Mouse (Mus musculus) heart, embryonic 13.5 days (tissue): ENCODE measurements around the gene Gbp2b. TPM values are rescaled to one million over a fixed set of nuclear protein-coding genes. Genes with fewer than 3 reads are reported as not detected.
A peak's percentile ranks its signal among the peaks of the same experiment; 100 is the strongest.
"Not testable (repeated sequence)": the region's sequence is repeated elsewhere in the genome, so short reads cannot be mapped to it uniquely, and the experiment has no call there.

Source experiments
- ATAC-seq: fragments of 200-750 bp; cut with Nextera tagmentation; 2 replicates; pipeline ENCODE4 v1.8.0; 2017; ENCODE audit warnings: moderate TSS enrichment; ENCODE audit not compliant: insufficient number of reproducible peaks, low FRiP score, low TSS enrichment; ENCODE audit errors: extremely low read depth
- H3K27ac ChIP-seq: fragments of 300-500 bp; sonication (generic); replicated peaks from 2 replicates; pipeline ENCODE4 v1.5.1; 2015; ENCODE audit warnings: moderate library complexity, mild to moderate bottlenecking, inconsistent platforms
- H3K27me3 ChIP-seq: fragments of 300-500 bp; sonication (generic); replicated peaks from 2 replicates; pipeline ENCODE4 v1.6.1; 2015; ENCODE audit warnings: mild to moderate bottlenecking, inconsistent platforms
- H3K36me3 ChIP-seq: fragments of 300-500 bp; sonication (generic); 2 replicates; pipeline ENCODE4 v1.6.1; 2015; ENCODE audit warnings: mild to moderate bottlenecking, inconsistent platforms
- H3K4me1 ChIP-seq: fragments of 300-500 bp; sonication (generic); 2 replicates; pipeline ENCODE4 v1.6.1; 2015; ENCODE audit warnings: inconsistent platforms
- H3K4me2 ChIP-seq: fragments of 300-500 bp; sonication (generic); 2 replicates; pipeline ENCODE4 v1.6.1; 2015; ENCODE audit warnings: inconsistent platforms, mild to moderate bottlenecking, moderate library complexity
- H3K4me3 ChIP-seq: fragments of 300-500 bp; sonication (generic); 2 replicates; pipeline ENCODE4 v1.5.1; 2015; ENCODE audit warnings: moderate library complexity, mild to moderate bottlenecking, inconsistent platforms
- H3K9ac ChIP-seq: fragments of 300-500 bp; sonication (generic); 2 replicates; pipeline ENCODE4 v1.6.1; 2015; ENCODE audit warnings: inconsistent platforms, mild to moderate bottlenecking, moderate library complexity
- H3K9me3 ChIP-seq: fragments of 300-500 bp; sonication (generic); 2 replicates; pipeline ENCODE4 v1.6.1; 2016; ENCODE audit warnings: inconsistent platforms
- WGBS: fragments of 180-500 bp; shearing (Covaris S2); methylation state at CpG from one replicate; pipeline ENCODE4 v1.1.7; 2015; ENCODE audit warnings: mixed read lengths; 5-methylcytosine and 5-hydroxymethylcytosine counted together
- microRNA-seq: library from miRNA; unstranded; fragments of <30 nt; microRNA quantifications from one replicate; pipeline ENCODE4, GENCODE M21; 2016
- polyA plus RNA-seq: library from polyadenylated mRNA; unstranded; fragments of >200 nt; fragmentation: Nextera tagmentation; extraction: Ambion mirVana; gene quantifications from 2 replicates; pipeline ENCODE4 v1.2.1, GENCODE M21; 2015

The Gbp2b gene
- polyA plus RNA-seq, 1 experiment from 2014 or later = not detected

GRCm38 (mm10) chr3:142620956-142621562, 26.4 kb downstream of the Gbp2b start:
- 0 out of 2 replicates have a peak overlapping the region, but pooled peaks have one; percentile 29 for H3K27ac ChIP-seq
- H3K4me3 ChIP-seq = peak overlapping the region; percentile 42
- H3K4me1 ChIP-seq = peaks cover 12% of the 10 kb centered on the region
- no peaks in the 10 kb centered on the region for H3K27me3 ChIP-seq
- H3K9me3 ChIP-seq = no peaks in the 10 kb centered on the region
- 42% methylated on average over 3 of the region's 3 CpGs for WGBS
- H3K9ac ChIP-seq = peak overlapping the region; percentile 50; the same call in 1 of the 2 replicates
- H3K36me3 ChIP-seq = no peaks in the 10 kb centered on the region
- no peak for ATAC-seq
- peak overlapping the region; percentile 66 for H3K4me2 ChIP-seq

- 69% methylated on average over 8 of the region's 8 CpGs for WGBS
- Histone ChIP-seq H3K4me3 (no peak overlapping the region), H3K27me3 (no peaks in the 10 kb centered on the region), H3K4me2 (no peak overlapping the region), H3K9me3 (no peaks in the 10 kb centered on the region), H3K36me3 (no peaks in the 10 kb centered on the region), H3K9ac (no peak overlapping the region), H3K4me1 (peaks cover 3% of the 10 kb centered on the region; the same call in 1 of the 2 replicates), H3K27ac (no peak overlapping the region)
- no peak for ATAC-seq
These were observed 35.7 kb downstream of the Gbp2b start for GRCm38 (mm10) chr3:142630385-142630784.

GRCm38 (mm10) chr3:142640201-142640600, 45.6 kb downstream of the Gbp2b start:
- peaks cover 6% of the 10 kb centered on the region; the same call in 1 of the 2 replicates for H3K4me1 ChIP-seq
- ATAC-seq = no peak; the same call in 1 of the 2 replicates
- no peaks in the 10 kb centered on the region for H3K36me3 ChIP-seq
- H3K4me3 ChIP-seq = peak overlapping the region; percentile 11; the same call in 1 of the 2 replicates
- peak overlapping the region; percentile 58 for H3K4me2 ChIP-seq
- no peaks in the 10 kb centered on the region for H3K9me3 ChIP-seq
- H3K9ac ChIP-seq = no peak overlapping the region
- no peak overlapping the region for H3K27ac ChIP-seq
- WGBS = 5% methylated on average over 9 of the region's 9 CpGs
- no peaks in the 10 kb centered on the region for H3K27me3 ChIP-seq

- not testable (repeated sequence) for H3K4me2 ChIP-seq, H3K27ac ChIP-seq, H3K4me1 ChIP-seq, H3K9me3 ChIP-seq, H3K36me3 ChIP-seq, H3K9ac ChIP-seq, H3K27me3 ChIP-seq, H3K4me3 ChIP-seq, ATAC-seq
- WGBS = 9% methylated on average over 2 of the region's 2 CpGs
These were observed 51.3 kb downstream of the Gbp2b start for GRCm38 (mm10) chr3:142645949-142646348.

GRCm38 (mm10) chr3:142647836-142648235, 53.2 kb downstream of the Gbp2b start:
- H3K27me3 ChIP-seq, H3K4me2 ChIP-seq, H3K4me3 ChIP-seq, H3K36me3 ChIP-seq, H3K9me3 ChIP-seq, H3K4me1 ChIP-seq, ATAC-seq, H3K27ac ChIP-seq, H3K9ac ChIP-seq: not testable (repeated sequence)
- 61% methylated on average over 7 of the region's 7 CpGs for WGBS

- WGBS = 40% methylated on average over 2 of the region's 2 CpGs
- no peak overlapping the region for H3K9ac ChIP-seq
- H3K4me2 ChIP-seq = no peak overlapping the region
- no peak for ATAC-seq
- H3K4me3 ChIP-seq = no peak overlapping the region
- H3K36me3 ChIP-seq = no peaks in the 10 kb centered on the region
- no peaks in the 10 kb centered on the region for H3K4me1 ChIP-seq
- no peaks in the 10 kb centered on the region for H3K27me3 ChIP-seq
- H3K9me3 ChIP-seq = no peaks in the 10 kb centered on the region
- H3K27ac ChIP-seq = no peak overlapping the region
These were observed 55.6 kb downstream of the Gbp2b start for GRCm38 (mm10) chr3:142650205-142650604.

DNA sequence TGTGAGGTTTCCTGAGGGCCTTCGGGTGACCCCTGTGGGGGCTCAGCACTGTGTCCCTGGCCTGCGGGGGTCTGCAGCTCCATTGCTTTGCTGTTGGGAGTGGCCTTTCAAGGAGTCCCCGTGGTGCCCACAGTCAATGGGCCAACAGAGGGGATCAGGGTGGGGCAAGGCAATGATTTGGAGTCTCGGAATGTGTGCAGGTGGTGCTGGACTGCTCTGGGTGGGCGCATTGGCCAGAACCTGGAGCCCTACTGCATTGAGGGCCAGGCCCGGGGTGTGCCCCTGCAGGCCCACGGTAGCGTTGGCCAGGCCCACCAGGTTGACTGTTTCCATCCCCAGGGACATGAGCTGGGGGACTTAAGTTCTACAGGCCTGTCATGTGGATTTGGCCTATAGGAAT, 70.1 kb downstream of the Gbp2b start:
- no peak overlapping the region for H3K9ac ChIP-seq
- H3K36me3 ChIP-seq = no peaks in the 10 kb centered on the region
- peaks cover 9% of the 10 kb centered on the region; the same call in 1 of the 2 replicates for H3K9me3 ChIP-seq
- H3K4me3 ChIP-seq = no peak overlapping the region
- H3K4me2 ChIP-seq = no peak overlapping the region
- no peaks in the 10 kb centered on the region for H3K4me1 ChIP-seq
- 85% methylated on average over 8 of the region's 8 CpGs for WGBS
- H3K27ac ChIP-seq = no peak overlapping the region
- no peaks in the 10 kb centered on the region for H3K27me3 ChIP-seq
- no peak for ATAC-seq

Small RNA genes lying within 50 kb of the gene (microRNA-seq; reads per million reads assigned to microRNA genes)
- not detected for gene Mir6381

Other genes starting within 250 kb of the Gbp2b start
- gene Pdlim5, start 199.2 kb upstream of the Gbp2b start, polyA plus RNA-seq = 169 and 191 TPM in 2 replicates
- 0.09 TPM in 2 replicates for gene Gbp5, start 100.9 kb upstream of the Gbp2b start, polyA plus RNA-seq
- 2.3 and 2.4 TPM in 2 replicates for gene Gbp7, start 64.5 kb upstream of the Gbp2b start, polyA plus RNA-seq
- 1.6 and 2.2 TPM in 2 replicates for gene Gbp3, start 34.8 kb upstream of the Gbp2b start, polyA plus RNA-seq
- 0.98 and 1.6 TPM in 2 replicates for gene Gbp2, start 25.8 kb downstream of the Gbp2b start, polyA plus RNA-seq
- gene Kyat3, start 106.2 kb downstream of the Gbp2b start, polyA plus RNA-seq = 11.1 and 12.0 TPM in 2 replicates
- 60.1 and 61.1 TPM in 2 replicates for gene Gtf2b, start 170.2 kb downstream of the Gbp2b start, polyA plus RNA-seq